Comparison of ENCODE assay signal across 8 mouse cellular contexts in the genomic region with DNA sequence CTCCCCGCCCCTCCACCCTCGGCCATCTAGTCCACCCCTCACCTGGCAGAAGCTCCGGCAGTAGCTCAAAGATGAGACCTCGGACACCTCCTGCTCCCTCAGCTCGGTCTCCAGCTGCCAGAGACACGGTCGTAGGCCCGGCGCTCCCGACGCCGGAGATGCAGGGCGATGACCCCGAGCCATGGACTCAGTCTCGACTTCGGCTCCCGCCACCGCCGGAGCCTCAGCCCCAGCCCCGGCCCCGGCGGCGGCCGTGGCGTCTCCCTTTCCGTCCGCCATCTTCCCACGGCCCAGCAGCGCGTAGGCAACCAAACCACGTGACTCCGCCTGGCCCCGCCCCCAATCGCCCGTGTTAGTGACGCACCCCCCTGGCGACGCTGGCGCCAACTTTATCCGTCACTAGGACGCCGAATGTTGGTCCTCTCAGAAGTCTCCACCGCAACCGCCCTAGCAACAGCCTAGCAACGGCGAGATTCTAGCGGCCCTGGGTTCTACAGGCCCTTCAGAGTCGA. TPM values are rescaled to one million over a fixed set of nuclear protein-coding genes. Genes with fewer than 3 reads are reported as not detected.
A peak's percentile ranks its signal among the peaks of the same experiment; 100 is the strongest.
DNase-seq lines count a peak whose midpoint lies in the region; ATAC-seq and TF ChIP-seq lines count a peak whose summit lies in the region.

TSS of gene Rlf (minus strand) at position 292 of the 512 bp plus-strand sequence.

- H3K36me3 ChIP-seq in CH12.LX (replicated peaks in 1 of 2; ENCODE audit: control insufficient read depth in 1 of 2, insufficient read depth in 1 of 2, low read length in 1 of 2) = peaks cover 0 to 12% of the 10 kb centered on the region in 2 experiments
- H3K36me3 ChIP-seq in forebrain, embryonic 11.5 days (ENCODE audit: control insufficient read depth, insufficient read depth, low read length) = no peaks in the 10 kb centered on the region
- H3K36me3 ChIP-seq in heart, embryonic 16.5 days (ENCODE audit: control insufficient read depth, insufficient read depth) = no peaks in the 10 kb centered on the region
- no peaks in the 10 kb centered on the region for H3K36me3 ChIP-seq in liver, embryonic 15.5 days (replicated peaks)
- no peaks in the 10 kb centered on the region for H3K36me3 ChIP-seq in neural tube, embryonic 12.5 days

- peaks cover 20% of the 10 kb centered on the region for H3K27me3 ChIP-seq in CH12.LX (replicated peaks)
- no peaks in the 10 kb centered on the region for H3K27me3 ChIP-seq in forebrain, embryonic 11.5 days (ENCODE audit: control insufficient read depth, insufficient read depth, low read length)
- H3K27me3 ChIP-seq in heart, embryonic 16.5 days (ENCODE audit: control insufficient read depth, insufficient read depth, low read length) = no peaks in the 10 kb centered on the region
- peaks cover 21% of the 10 kb centered on the region; the same call in 1 of the 2 replicates for H3K27me3 ChIP-seq in liver, embryonic 15.5 days
- no peaks in the 10 kb centered on the region for H3K27me3 ChIP-seq in neural tube, embryonic 12.5 days (replicated peaks)

- H3K4me3 ChIP-seq in CH12.LX (replicated peaks in 1 of 3; ENCODE audit: low read depth in 2 of 3, low read length in 2 of 3, poor library complexity in 1 of 3) = peak within 1 kb of the TSS; percentile 75 to 95 (median 81)
- H3K4me3 ChIP-seq in forebrain, embryonic 11.5 days (ENCODE audit: low read depth, low read length) = peak within 1 kb of the TSS; percentile 88
- H3K4me3 ChIP-seq in heart, embryonic 16.5 days (ENCODE audit: low read length) = peak within 1 kb of the TSS; percentile 91
- H3K4me3 ChIP-seq in liver, embryonic 15.5 days (replicated peaks) = peak within 1 kb of the TSS; percentile 96
- peak within 1 kb of the TSS; percentile 71 for H3K4me3 ChIP-seq in neural tube, embryonic 12.5 days

- peak within 1 kb of the TSS; percentile 78 for H3K4me2 ChIP-seq in CH12.LX (ENCODE audit: insufficient read depth, low read depth, poor library complexity, severe bottlenecking)
- peak within 1 kb of the TSS; percentile 66 for H3K4me2 ChIP-seq in forebrain, embryonic 11.5 days (ENCODE audit: low read depth, low read length, severe bottlenecking)
- H3K4me2 ChIP-seq in heart, embryonic 16.5 days (ENCODE audit: low read depth, low read length) = peak within 1 kb of the TSS; percentile 81
- H3K4me2 ChIP-seq in liver, embryonic 15.5 days = peak within 1 kb of the TSS; percentile 86
- peak within 1 kb of the TSS; percentile 82 for H3K4me2 ChIP-seq in neural tube, embryonic 12.5 days (replicated peaks)

- dilution Hi-C loops in CH12.LX (cut with MboI; ENCODE audit: extremely low pct_ligation_motif_present, extremely low pct_unique_long_range_greater_than_20kb, low sequenced_read_pairs) = no loop called here

- peak; percentile 97 for ATAC-seq in forebrain, embryonic 11.5 days (replicated peaks; ENCODE audit: low FRiP score)
- ATAC-seq in heart, embryonic 16.5 days (replicated peaks; ENCODE audit: extremely low read depth, insufficient read depth, low FRiP score) = peak; percentile 94
- ATAC-seq in liver, embryonic 15.5 days (ENCODE audit: insufficient read depth) = peak; percentile 92
- ATAC-seq in neural tube, embryonic 12.5 days (ENCODE audit: low FRiP score, low read depth) = peak; percentile 97

- in situ Hi-C loops in CH12.LX (cut with MboI; ENCODE audit: low pct_ligation_motif_present, low pct_unique_long_range_greater_than_20kb, low sequenced_read_pairs) = no loop called here

- no peak for TF ChIP-seq RAD21 in CH12.LX (IDR thresholded peaks at IDR 0.05; ENCODE audit: low read depth, low read length)

- peaks cover 44% of the 10 kb centered on the region for H3K79me2 ChIP-seq in CH12.LX (replicated peaks; ENCODE audit: control insufficient read depth, extremely low read depth, insufficient read depth, poor library complexity, severe bottlenecking)

- 0 out of 2 replicates have a peak within 1 kb of the TSS, but pooled peaks have one; percentile 3 for H3K27ac ChIP-seq in CH12.LX (ENCODE audit: insufficient read depth, low read depth)
- peak within 1 kb of the TSS; percentile 74 for H3K27ac ChIP-seq in forebrain, embryonic 11.5 days (ENCODE audit: low read depth, low read length)
- peak within 1 kb of the TSS; percentile 93 for H3K27ac ChIP-seq in heart, embryonic 16.5 days (ENCODE audit: low read length)
- H3K27ac ChIP-seq in liver, embryonic 15.5 days (replicated peaks) = peak within 1 kb of the TSS; percentile 96
- H3K27ac ChIP-seq in neural tube, embryonic 12.5 days = peak within 1 kb of the TSS; percentile 72; the same call in 1 of the 2 replicates

- TF ChIP-seq EP300 in CH12.LX (IDR thresholded peaks at IDR 0.05; ENCODE audit: low read length) = no peak

- peaks cover 8 to 26% of the 10 kb centered on the region in 2 experiments for H3K4me1 ChIP-seq in CH12.LX (ENCODE audit: control insufficient read depth in 1 of 2, insufficient read depth in 2 of 2)
- no peaks in the 10 kb centered on the region for H3K4me1 ChIP-seq in forebrain, embryonic 11.5 days (replicated peaks; ENCODE audit: control insufficient read depth, insufficient read depth, low read length)
- peaks cover 21% of the 10 kb centered on the region for H3K4me1 ChIP-seq in heart, embryonic 16.5 days (ENCODE audit: control insufficient read depth, insufficient read depth, low read length)
- H3K4me1 ChIP-seq in liver, embryonic 15.5 days (replicated peaks) = peaks cover 31% of the 10 kb centered on the region
- peaks cover 16% of the 10 kb centered on the region for H3K4me1 ChIP-seq in neural tube, embryonic 12.5 days

- peak; percentile 94 for TF ChIP-seq POLR2A in CH12.LX (IDR thresholded peaks at IDR 0.05; ENCODE audit: low read depth, low read length)

- TF ChIP-seq CTCF in CH12.LX (conservative IDR thresholded peaks at IDR 0.05 in 1 of 2, IDR thresholded peaks at IDR 0.05 in 1 of 2; ENCODE audit: low read depth in 2 of 2, low read length in 2 of 2) = no peak

- peak within 1 kb of the TSS; percentile 69 for H3K9ac ChIP-seq in CH12.LX (ENCODE audit: insufficient read depth, low read depth)
- H3K9ac ChIP-seq in forebrain, embryonic 11.5 days (ENCODE audit: low read length) = peak within 1 kb of the TSS; percentile 94
- peak within 1 kb of the TSS; percentile 99 for H3K9ac ChIP-seq in heart, embryonic 16.5 days (ENCODE audit: low read length)
- H3K9ac ChIP-seq in liver, embryonic 15.5 days = peak within 1 kb of the TSS; percentile 92
- H3K9ac ChIP-seq in neural tube, embryonic 12.5 days = peak within 1 kb of the TSS; percentile 87

- WGBS in forebrain, embryonic 11.5 days = under 1% methylated on average over 47 of the region's 48 CpGs
- under 1% methylated on average over 48 of the region's 48 CpGs for WGBS in heart, embryonic 16.5 days
- WGBS in liver, embryonic 15.5 days (ENCODE audit: insufficient replicate concordance) = under 1% methylated on average over 48 of the region's 48 CpGs
- under 1% methylated on average over 48 of the region's 48 CpGs for WGBS in neural tube, embryonic 12.5 days

- peak; percentile 97 for DNase-seq in CH12.LX (ENCODE audit: extremely low read depth)
- DNase-seq in c-Kit-positive CD71-positive TER-119-negative erythroid progenitor cells, embryonic 14.5 days (ENCODE audit: low read depth) = peak; percentile 91
- DNase-seq in forebrain, embryonic 11.5 days (ENCODE audit: low spot score) = peak; percentile 99
- DNase-seq in kidney, postnatal 36 days = peak; percentile 98 to 100
- DNase-seq in telencephalon, adult 2 months (ENCODE audit: low read depth, low spot score) = peak; percentile 94

- no peaks in the 10 kb centered on the region for H3K9me3 ChIP-seq in CH12.LX (replicated peaks; ENCODE audit: low read length)
- H3K9me3 ChIP-seq in forebrain, embryonic 11.5 days (ENCODE audit: control insufficient read depth, low read length) = no peaks in the 10 kb centered on the region
- H3K9me3 ChIP-seq in heart, embryonic 16.5 days (replicated peaks; ENCODE audit: control insufficient read depth, low read length) = no peaks in the 10 kb centered on the region
- no peaks in the 10 kb centered on the region for H3K9me3 ChIP-seq in liver, embryonic 15.5 days (replicated peaks)
- H3K9me3 ChIP-seq in neural tube, embryonic 12.5 days = no peaks in the 10 kb centered on the region

TF ChIP-seq in CH12.LX, 34 proteins besides CTCF, POLR2A, EP300 and RAD21 (continues in another document):
- TF ChIP-seq KAT2A (IDR thresholded peaks at IDR 0.05; ENCODE audit: insufficient replicate concordance, low read length) (peak; percentile 65; the same call in 1 of the 2 replicates), MAZ (IDR thresholded peaks at IDR 0.05; ENCODE audit: low read depth, low read length) (no peak), MXI1 (IDR thresholded peaks at IDR 0.05; ENCODE audit: low read depth, low read length) (peak; percentile 94), CHD2 (IDR thresholded peaks at IDR 0.05; ENCODE audit: low read length) (no peak), ZNF384 (IDR thresholded peaks at IDR 0.05; ENCODE audit: low read depth, low read length) (no peak), JUN (IDR thresholded peaks at IDR 0.05; ENCODE audit: insufficient read depth, low read depth, low read length) (no peak), HCFC1 (IDR thresholded peaks at IDR 0.05; ENCODE audit: low read depth, low read length) (peak; percentile 90), BHLHE40 (IDR thresholded peaks at IDR 0.05; ENCODE audit: low read depth, low read length) (peak; percentile 82), PAX5 (IDR thresholded peaks at IDR 0.05; ENCODE audit: low read length) (no peak), MAFK (IDR thresholded peaks at IDR 0.05; ENCODE audit: insufficient replicate concordance, low read length) (no peak), RCOR1 (conservative IDR thresholded peaks at IDR 0.05; ENCODE audit: low read depth, low read length) (no peak), MYC (IDR thresholded peaks at IDR 0.05; ENCODE audit: low read depth, low read length) (no peak), TCF12 (IDR thresholded peaks at IDR 0.05; ENCODE audit: low read depth, low read length) (peak; percentile 92), ZMIZ1 (IDR thresholded peaks at IDR 0.05; ENCODE audit: low read depth, low read length) (peak; percentile 70; the same call in 1 of the 2 replicates), POLR2AphosphoS2 (IDR thresholded peaks at IDR 0.05; ENCODE audit: low read depth, low read length) (no peak), NELFE (IDR thresholded peaks at IDR 0.05; ENCODE audit: low read depth, low read length) (peak; percentile 95), TBP (conservative IDR thresholded peaks at IDR 0.05; ENCODE audit: low read depth, low read length) (peak; percentile 54; the same call in 1 of the 2 replicates)

RNA-seq across cellular contexts. Expression of gene Rlf, which starts in this region (rescaled TPM):
- 13.2 and 17.4 TPM in 2 replicates for total RNA-seq in CH12.LX (2012; rRNA removed)
- total RNA-seq in CH12.LX (2014; rRNA removed) = 25.1 and 25.5 TPM in 2 replicates
- polyA plus RNA-seq in CH12.LX (2012; ENCODE audit: insufficient read length, low read depth) = 8.8 and 9.4 TPM in 2 replicates
- 24.3 and 29.6 TPM in 2 replicates for polyA plus RNA-seq in forebrain, embryonic 11.5 days (2014; fragmentation: Nextera tagmentation; extraction: Ambion mirVana)
- 17.4 and 19.0 TPM in 2 replicates for polyA plus RNA-seq in heart, embryonic 16.5 days (2015; fragmentation: Nextera tagmentation; extraction: Ambion mirVana)
- polyA plus RNA-seq in liver, embryonic 15.5 days (2015; fragmentation: Nextera tagmentation; extraction: Ambion mirVana) = 9.7 and 10.8 TPM in 2 replicates
- 34.4 and 34.8 TPM in 2 replicates for polyA plus RNA-seq in neural tube, embryonic 12.5 days (2016; fragmentation: Nextera tagmentation; extraction: Ambion mirVana)

Comparison
In these comparisons a context has a peak if more than half of its experiments do, and no peak if none do; other contexts are left out.
1. Peak in every context shown above with its lines: DNase-seq, ATAC-seq, H3K4me3 ChIP-seq and H3K27ac ChIP-seq.
2. H3K27ac ChIP-seq: peak in every context shown above with its lines; median percentile 96 in liver, embryonic 15.5 days; 93 in heart, embryonic 16.5 days; 74 in forebrain, embryonic 11.5 days; 72 in neural tube, embryonic 12.5 days; 3 in CH12.LX.